Mouse (Mus musculus) erythroblast, embryonic 14.5 days (primary cell): ENCODE results near the gene Zfp94. TPM values are rescaled to one million over a fixed set of nuclear protein-coding genes. Genes with fewer than 3 reads are reported as not detected.

ENCODE experiments used
- H3K27me3 ChIP-seq: 2 replicates; pipeline ENCODE4 v1.6.1; 2012; ENCODE audit warnings: inconsistent platforms; ENCODE audit not compliant: control insufficient read depth
- H3K36me3 ChIP-seq: 2 replicates; pipeline ENCODE4 v1.6.1; 2012; ENCODE audit warnings: mild to moderate bottlenecking, inconsistent platforms; ENCODE audit not compliant: control insufficient read depth
- H3K4me1 ChIP-seq: 2 replicates; pipeline ENCODE4 v1.6.1; 2012; ENCODE audit warnings: inconsistent platforms; ENCODE audit not compliant: control insufficient read depth
- H3K4me3 ChIP-seq: replicated peaks from 2 replicates; pipeline ENCODE3; 2012; ENCODE audit warnings: moderate library complexity, mild to moderate bottlenecking, inconsistent platforms
- H3K9me3 ChIP-seq: 2 replicates; pipeline ENCODE4 v1.6.1; 2012; ENCODE audit warnings: low read length, inconsistent platforms, mixed read lengths; ENCODE audit not compliant: control insufficient read depth
- GATA1 ChIP-seq: IDR thresholded peaks from 2 replicates; pipeline ENCODE4 v1.6.1; 2012; ENCODE audit warnings: low read length, inconsistent platforms, mixed read lengths
- TAL1 ChIP-seq: IDR thresholded peaks from 3 replicates; pipeline ENCODE4 v1.6.1; 2012; ENCODE audit warnings: low read length, inconsistent platforms, mixed read lengths
- polyA plus RNA-seq: library from polyadenylated mRNA; stranded (reverse); fragments of >175 nt; gene quantifications from 2 replicates; pipeline ENCODE4 v1.2.3, GENCODE M21; 2012

Zfp94 gene
- polyA plus RNA-seq, 1 experiment, result 0.07 TPM

DNA sequence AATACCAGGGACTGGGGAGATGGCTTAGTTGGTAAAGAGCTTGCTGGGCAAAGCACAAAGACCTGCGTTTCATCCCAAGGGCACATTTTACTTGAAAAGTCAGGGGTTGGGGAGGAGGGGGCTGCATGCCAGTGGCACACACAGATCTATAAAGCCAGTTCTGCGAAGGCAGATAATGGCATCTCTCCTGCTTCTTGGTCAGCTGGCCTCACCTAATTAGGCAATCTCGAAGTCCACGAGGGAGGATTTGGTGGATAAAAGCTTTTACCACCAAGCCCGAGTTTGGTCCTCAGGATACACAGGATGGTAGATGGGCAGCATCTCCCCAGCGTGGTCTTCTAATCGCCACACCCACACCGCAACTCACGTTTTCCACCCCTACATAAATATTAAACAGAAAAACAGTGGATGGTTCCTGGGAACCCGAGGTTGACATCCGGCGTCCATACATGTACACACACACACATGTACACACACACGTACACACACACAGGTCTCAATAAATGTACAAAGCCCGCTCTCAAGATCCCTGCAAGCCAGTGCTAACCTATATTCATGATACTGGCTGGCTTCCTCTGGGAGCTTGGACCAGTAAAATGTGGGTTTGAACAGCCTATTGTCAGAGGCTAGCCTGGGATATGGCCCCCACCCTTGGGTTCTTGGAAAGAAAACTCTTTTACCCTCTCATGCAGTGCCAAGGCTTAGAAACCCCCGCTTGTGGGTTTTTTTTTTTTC lies 18.9 kb downstream of the Zfp94 start:
- Histone ChIP-seq H3K4me1 (peaks cover 31% of the 10 kb centered on the region), H3K9me3 (no peaks in the 10 kb centered on the region), H3K4me3 (no peak overlapping the region), H3K27me3 (no peaks in the 10 kb centered on the region), H3K36me3 (peaks cover 21% of the 10 kb centered on the region)
- TF ChIP-seq GATA1 (no peak), TAL1 (no peak)

DNA sequence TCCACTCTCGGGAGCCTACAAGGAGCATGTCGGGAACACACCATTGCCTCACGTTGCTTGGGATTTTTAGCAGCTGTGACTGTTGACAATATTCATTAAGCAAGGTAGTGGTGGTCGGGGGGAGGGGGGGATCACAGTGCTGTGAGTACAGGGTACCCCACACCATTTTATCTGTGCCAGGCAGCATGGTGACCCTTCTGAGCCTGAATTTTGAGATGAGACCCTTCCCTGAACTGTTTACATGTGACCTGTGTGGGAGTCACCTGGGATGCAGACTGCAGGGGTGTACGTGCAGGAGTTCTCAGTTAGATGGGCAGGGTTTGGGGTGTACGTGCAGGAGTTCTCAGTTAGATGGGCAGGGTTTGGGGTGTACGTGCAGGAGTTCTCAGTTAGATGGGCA lies 20.1 kb downstream of the Zfp94 start:
- Histone ChIP-seq H3K36me3 (peaks cover 32% of the 10 kb centered on the region), H3K9me3 (peaks cover 6% of the 10 kb centered on the region; the same call in 1 of the 2 replicates)

DNA sequence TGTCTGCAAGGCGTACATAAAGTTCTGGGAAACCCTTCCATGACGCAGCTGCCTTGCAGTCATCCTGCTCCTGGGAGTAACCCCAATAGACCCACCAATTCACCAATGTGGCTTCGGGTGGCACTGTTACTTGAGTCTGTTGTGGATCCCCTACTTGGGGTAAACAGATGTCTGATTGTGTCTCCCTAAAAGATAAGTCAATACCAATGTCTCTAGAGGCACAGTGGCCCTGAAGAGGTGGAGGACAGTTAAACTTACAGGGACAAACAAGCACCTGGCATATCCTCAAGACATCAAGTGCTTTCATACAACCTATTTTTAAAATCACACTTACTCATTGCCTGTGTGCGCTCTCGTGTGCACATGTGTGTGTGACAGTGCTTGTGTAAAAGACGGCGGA lies 21.1 kb downstream of the Zfp94 start:
- TF ChIP-seq GATA1 (no peak), TAL1 (no peak)
- Histone ChIP-seq H3K4me3 (no peak overlapping the region), H3K36me3 (peaks cover 38% of the 10 kb centered on the region)

More for the DNA sequence above, 20.1 kb downstream of the Zfp94 start:
- H3K27me3 ChIP-seq, result no peaks in the 10 kb centered on the region
- TF ChIP-seq GATA1, result no peak
- TF ChIP-seq TAL1, result no peak
- H3K4me1 ChIP-seq, result peaks cover 31% of the 10 kb centered on the region
- no peak overlapping the region for H3K4me3 ChIP-seq

DNA sequence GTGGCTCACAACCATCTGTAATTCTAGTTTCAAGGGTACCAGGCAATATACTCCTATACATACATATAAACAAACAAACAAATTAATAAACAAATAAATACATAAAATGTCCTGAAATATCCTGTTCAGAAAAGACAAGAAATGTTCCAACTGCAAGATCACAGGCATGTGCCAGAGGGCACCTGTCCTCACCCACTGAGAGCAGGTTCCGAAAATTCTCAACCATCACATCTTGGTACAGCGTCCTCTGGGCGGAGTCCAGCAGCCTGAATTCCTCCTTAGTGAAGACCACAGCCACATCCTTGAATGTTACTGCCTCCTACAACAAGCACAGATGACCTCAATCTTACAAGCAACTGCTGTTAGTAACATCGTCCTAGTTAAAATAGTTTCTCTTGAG lies 21.7 kb downstream of the Zfp94 start:
- peaks cover 21% of the 10 kb centered on the region for H3K4me1 ChIP-seq
- H3K9me3 ChIP-seq, result peaks cover 7% of the 10 kb centered on the region; the same call in 1 of the 2 replicates
- peaks cover 42% of the 10 kb centered on the region for H3K36me3 ChIP-seq
- H3K4me3 ChIP-seq, result no peak overlapping the region
- H3K27me3 ChIP-seq, result no peaks in the 10 kb centered on the region
- TF ChIP-seq TAL1 (no peak), GATA1 (no peak)

More for the DNA sequence above, 21.1 kb downstream of the Zfp94 start:
- H3K4me1 ChIP-seq, result peaks cover 27% of the 10 kb centered on the region
- H3K9me3 ChIP-seq, result peaks cover 7% of the 10 kb centered on the region; the same call in 1 of the 2 replicates
- no peaks in the 10 kb centered on the region for H3K27me3 ChIP-seq

DNA sequence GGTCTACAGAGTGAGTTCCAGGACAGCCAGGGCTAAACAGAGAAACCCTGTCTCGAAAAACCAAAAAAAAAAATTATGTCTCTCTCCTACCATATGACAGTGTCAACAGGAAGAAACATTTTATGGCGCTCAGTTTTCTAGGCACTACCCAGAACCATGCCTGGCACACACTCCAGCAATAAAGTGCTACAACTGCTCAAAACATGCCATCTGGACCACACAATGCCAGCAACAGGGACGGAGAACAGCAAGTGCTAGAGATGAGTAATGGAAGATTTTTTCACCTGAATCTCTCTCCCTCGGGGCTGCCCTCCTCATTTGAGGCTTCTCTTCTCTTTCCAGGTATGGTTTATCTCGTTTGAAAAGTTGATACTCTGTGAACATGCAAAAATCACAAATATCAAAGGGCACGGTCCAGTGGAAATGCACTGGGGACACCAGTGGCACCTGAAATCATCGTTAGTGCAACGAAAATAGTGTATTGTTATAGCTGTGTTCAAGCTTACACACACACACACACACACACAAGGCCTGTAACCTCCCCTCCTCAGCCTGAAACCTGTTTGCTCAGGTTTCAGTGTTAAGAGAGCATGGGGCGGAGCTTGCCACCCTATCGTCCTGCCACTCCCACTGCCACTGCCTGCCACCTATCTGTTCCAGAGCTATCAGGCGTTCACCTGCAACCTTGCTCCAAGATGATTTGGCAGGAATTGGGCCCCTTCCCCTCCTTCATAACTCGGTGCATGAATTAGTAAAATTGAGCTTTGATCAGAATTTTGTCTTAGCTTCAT lies 23.2 kb downstream of the Zfp94 start:
- Histone ChIP-seq H3K36me3 (peaks cover 42% of the 10 kb centered on the region), H3K4me3 (no peak overlapping the region), H3K27me3 (no peaks in the 10 kb centered on the region), H3K9me3 (peaks cover 7% of the 10 kb centered on the region; the same call in 1 of the 2 replicates), H3K4me1 (peaks cover 7% of the 10 kb centered on the region; the same call in 1 of the 2 replicates)
- TF ChIP-seq TAL1 (no peak), GATA1 (no peak)

DNA sequence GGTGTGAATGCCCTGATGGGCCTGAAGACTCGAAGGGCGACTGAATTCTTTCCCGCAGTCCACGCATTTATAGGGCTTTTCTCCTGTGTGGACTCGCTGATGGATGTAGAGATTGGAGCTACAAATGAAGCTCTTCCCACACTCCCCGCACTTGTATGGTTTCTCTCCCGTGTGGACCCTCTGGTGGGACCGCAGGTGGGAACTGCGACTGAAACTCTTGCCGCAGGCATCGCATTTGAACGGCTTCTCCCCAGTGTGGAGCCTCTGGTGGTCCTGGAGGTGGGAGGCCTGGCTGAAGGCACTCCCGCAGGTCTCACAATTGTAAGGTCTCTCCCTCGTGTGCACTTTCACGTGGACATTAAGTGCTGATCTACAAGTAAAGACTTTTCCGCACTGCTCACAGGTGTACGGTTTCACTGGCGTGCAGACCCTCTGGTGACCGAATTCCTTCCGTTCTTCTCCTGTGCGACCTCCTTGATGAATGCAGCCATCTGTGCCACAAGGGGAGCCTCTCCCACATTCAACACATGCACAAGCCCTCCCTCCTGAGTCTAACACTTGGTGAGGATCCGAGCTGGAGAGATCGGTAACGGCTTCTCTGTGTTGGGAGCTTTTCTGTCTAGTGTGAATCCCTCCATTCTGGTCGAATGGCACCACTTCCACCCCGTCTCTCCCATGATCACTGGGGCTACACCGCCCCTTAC lies 24.9 kb downstream of the Zfp94 start:
- peaks cover 42% of the 10 kb centered on the region for H3K36me3 ChIP-seq
- no peak for TF ChIP-seq TAL1
- no peak for TF ChIP-seq GATA1
- H3K27me3 ChIP-seq, result no peaks in the 10 kb centered on the region
- no peak overlapping the region for H3K4me3 ChIP-seq
- peaks cover 5% of the 10 kb centered on the region; the same call in 1 of the 2 replicates for H3K4me1 ChIP-seq
- H3K9me3 ChIP-seq, result peaks cover 7% of the 10 kb centered on the region; the same call in 1 of the 2 replicates

DNA sequence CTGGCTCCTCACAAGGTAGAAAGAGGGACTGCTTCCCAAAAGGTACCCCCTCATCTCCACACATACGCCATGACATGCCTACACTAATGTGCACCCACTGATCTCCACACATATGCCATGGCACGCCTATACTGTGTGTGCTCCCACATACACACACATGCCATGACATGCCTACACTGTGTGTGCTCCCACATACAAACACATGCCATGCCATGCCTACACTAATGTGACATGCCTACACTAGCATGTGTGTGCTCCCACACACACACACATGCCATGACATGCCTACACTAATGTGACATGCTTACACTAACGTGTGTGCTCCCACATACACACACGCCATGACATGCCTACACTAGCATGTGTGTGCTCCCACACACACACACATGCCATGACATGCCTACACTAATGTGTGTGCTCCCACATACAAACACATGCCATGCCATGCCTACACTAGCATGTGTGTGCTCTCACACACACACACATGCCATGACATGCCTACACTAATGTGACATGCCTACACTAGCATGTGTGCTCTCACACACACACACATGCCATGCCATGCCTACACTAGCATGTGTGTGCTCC lies 26.3 kb downstream of the Zfp94 start:
- Histone ChIP-seq H3K9me3 (peaks cover 7% of the 10 kb centered on the region; the same call in 1 of the 2 replicates), H3K27me3 (no peaks in the 10 kb centered on the region), H3K4me1 (peaks cover 5% of the 10 kb centered on the region; the same call in 1 of the 2 replicates), H3K36me3 (peaks cover 31% of the 10 kb centered on the region), H3K4me3 (no peak overlapping the region)
- TF ChIP-seq TAL1, result no peak
- TF ChIP-seq GATA1, result no peak

DNA sequence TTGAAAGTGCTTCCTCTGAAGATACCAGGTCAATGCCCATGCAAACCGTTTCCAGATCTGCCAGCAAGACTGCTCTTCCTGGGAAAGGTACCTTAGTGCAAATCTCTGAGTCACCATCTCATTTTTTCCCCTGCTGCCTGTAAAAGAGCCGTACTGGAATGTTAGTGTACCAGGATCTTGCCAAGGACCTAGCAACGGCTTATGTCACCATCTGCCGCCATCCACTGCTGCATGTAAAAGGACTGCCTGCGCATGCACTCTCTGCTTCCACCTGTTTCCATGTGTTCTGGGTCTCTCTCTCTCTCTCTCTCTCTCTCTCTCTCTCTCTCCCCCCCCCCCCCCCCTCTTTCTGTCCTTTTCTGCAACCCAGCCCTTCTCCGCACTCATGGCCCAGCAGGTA lies 28.0 kb downstream of the Zfp94 start:
- Histone ChIP-seq H3K27me3 (no peaks in the 10 kb centered on the region), H3K4me1 (peaks cover 3% of the 10 kb centered on the region; the same call in 1 of the 2 replicates), H3K4me3 (no peak overlapping the region), H3K36me3 (peaks cover 25% of the 10 kb centered on the region), H3K9me3 (peaks cover 7% of the 10 kb centered on the region; the same call in 1 of the 2 replicates)
- no peak for TF ChIP-seq TAL1
- no peak for TF ChIP-seq GATA1
